Mouse (Mus musculus) lung, postnatal 0 days (tissue): ENCODE measurements around the gene Smc5.

ENCODE experiments used
- CTCF ChIP-seq: IDR thresholded peaks from 2 replicates; pipeline ENCODE4 v1.5.1; 2016; ENCODE audit warnings: antibody characterized with exemption, mild to moderate bottlenecking
- EP300 ChIP-seq: IDR thresholded peaks from 2 replicates; pipeline ENCODE4 v1.6.1; 2016; ENCODE audit warnings: antibody characterized with exemption, mild to moderate bottlenecking, control low read depth

DNA sequence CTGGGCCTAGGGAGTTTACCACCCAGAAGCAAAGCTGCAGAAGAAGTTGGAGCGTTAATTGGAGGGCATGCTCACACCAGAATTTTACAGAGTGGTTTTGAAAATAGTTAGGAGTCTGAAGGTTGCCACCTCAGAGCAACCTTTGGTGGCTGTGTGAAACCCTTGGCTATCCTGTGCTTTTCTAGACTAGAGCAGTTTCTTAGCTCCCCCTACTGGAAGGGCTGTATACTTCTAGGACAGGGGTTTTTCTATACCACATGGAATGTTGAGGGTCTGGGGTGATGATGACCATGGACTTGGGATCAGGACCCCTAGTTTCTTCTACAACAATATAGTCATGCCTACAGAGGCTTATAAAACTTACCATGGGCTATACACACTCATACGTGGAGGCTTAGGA is 36.3 kb upstream of the Smc5 start:
- TF ChIP-seq CTCF (no peak), EP300 (no peak)
